Mouse (Mus musculus) lung, embryonic 16.5 days (tissue): Measurements from ENCODE around the gene Rap2a. TPM values are rescaled to one million over a fixed set of nuclear protein-coding genes. Genes with fewer than 3 reads are reported as not detected.
A peak's percentile ranks its signal among the peaks of the same experiment; 100 is the strongest.

Source experiments
- ATAC-seq: fragments of 200-750 bp; cut with Nextera tagmentation; 2 replicates; pipeline ENCODE4 v1.8.0; 2017; ENCODE audit warnings: low read depth, mild to moderate bottlenecking, moderate library complexity
- H3K27ac ChIP-seq: fragments of 300-500 bp; sonication (generic); 2 replicates; pipeline ENCODE4 v1.5.1; 2014; ENCODE audit warnings: mild to moderate bottlenecking, control low read depth, low read length
- H3K27me3 ChIP-seq: fragments of 300-500 bp; sonication (generic); 2 replicates; pipeline ENCODE4 v1.6.1; 2014; ENCODE audit warnings: low read depth, low read length, mixed read lengths; ENCODE audit not compliant: control insufficient read depth, insufficient read depth
- H3K36me3 ChIP-seq: fragments of 300-500 bp; sonication (generic); 2 replicates; pipeline ENCODE4 v1.6.1; 2014; ENCODE audit warnings: low read length; ENCODE audit not compliant: control insufficient read depth, insufficient read depth
- H3K4me1 ChIP-seq: fragments of 300-500 bp; sonication (generic); replicated peaks from 2 replicates; pipeline ENCODE4 v1.6.1; 2014; ENCODE audit warnings: low read length, mixed read lengths; ENCODE audit not compliant: control insufficient read depth, insufficient read depth
- H3K4me2 ChIP-seq: fragments of 300-500 bp; sonication (generic); 2 replicates; pipeline ENCODE4 v1.6.1; 2014; ENCODE audit warnings: low read depth, low read length, control low read depth
- H3K4me3 ChIP-seq: fragments of 300-500 bp; sonication (generic); 2 replicates; pipeline ENCODE4 v1.5.1; 2014; ENCODE audit warnings: mild to moderate bottlenecking, low read length, control low read depth
- H3K9ac ChIP-seq: fragments of 300-500 bp; sonication (generic); 2 replicates; pipeline ENCODE4 v1.6.1; 2014; ENCODE audit warnings: low read length, control low read depth
- H3K9me3 ChIP-seq: fragments of 300-500 bp; sonication (generic); 2 replicates; pipeline ENCODE4 v1.6.1; 2016; ENCODE audit warnings: low read length; ENCODE audit not compliant: control insufficient read depth
- WGBS: fragments of 180-500 bp; shearing (Covaris S2); extraction: QIAGEN DNeasy Blood & Tissue Kit; methylation state at CpG from one replicate; pipeline ENCODE4 v1.1.7; 2014; 5-methylcytosine and 5-hydroxymethylcytosine counted together
- polyA plus RNA-seq: library from polyadenylated mRNA; unstranded; fragments of >200 nt; fragmentation: Nextera tagmentation; extraction: Ambion mirVana; gene quantifications from 2 replicates; pipeline ENCODE4 v1.2.1, GENCODE M21; 2015

The Rap2a gene
- polyA plus RNA-seq, 1 experiment from 2014 or later, result 15.7 TPM

GRCm38 (mm10) chr14:120463938-120464727, 14.1 kb upstream of the Rap2a start:
- Histone ChIP-seq H3K4me3 (no peak overlapping the region), H3K4me1 (no peaks in the 10 kb centered on the region), H3K4me2 (no peak overlapping the region), H3K9ac (no peak overlapping the region), H3K9me3 (no peaks in the 10 kb centered on the region), H3K27ac (no peak overlapping the region), H3K36me3 (no peaks in the 10 kb centered on the region), H3K27me3 (no peaks in the 10 kb centered on the region)
- ATAC-seq, result peak; percentile 80
- 56% methylated on average over 3 of the region's 3 CpGs for WGBS

DNA sequence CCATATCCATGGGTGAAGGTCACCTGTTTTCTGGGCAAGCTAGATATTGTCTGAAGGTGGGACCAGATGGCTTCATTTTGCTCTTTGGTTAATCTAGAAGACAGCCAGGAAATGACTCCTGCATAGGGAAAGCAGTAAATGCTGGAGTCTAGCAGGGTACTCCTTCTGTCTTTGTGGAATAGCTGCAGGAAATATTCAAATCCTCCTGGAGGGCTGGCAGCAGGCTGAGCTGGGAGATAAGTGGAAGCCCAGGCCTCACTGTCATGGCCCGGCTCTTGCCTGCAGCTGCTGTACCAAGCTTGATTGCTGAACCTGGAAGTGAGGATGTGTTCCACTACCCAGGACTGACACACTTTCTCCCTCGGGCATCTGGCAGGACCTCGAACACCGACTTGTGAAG, 11.4 kb upstream of the Rap2a start:
- Histone ChIP-seq H3K9me3 (no peaks in the 10 kb centered on the region), H3K4me2 (no peak overlapping the region), H3K36me3 (no peaks in the 10 kb centered on the region), H3K4me1 (no peaks in the 10 kb centered on the region), H3K27me3 (no peaks in the 10 kb centered on the region), H3K27ac (no peak overlapping the region), H3K9ac (no peak overlapping the region), H3K4me3 (no peak overlapping the region)
- 80% methylated on average over 4 of the region's 4 CpGs for WGBS
- no peak for ATAC-seq

DNA sequence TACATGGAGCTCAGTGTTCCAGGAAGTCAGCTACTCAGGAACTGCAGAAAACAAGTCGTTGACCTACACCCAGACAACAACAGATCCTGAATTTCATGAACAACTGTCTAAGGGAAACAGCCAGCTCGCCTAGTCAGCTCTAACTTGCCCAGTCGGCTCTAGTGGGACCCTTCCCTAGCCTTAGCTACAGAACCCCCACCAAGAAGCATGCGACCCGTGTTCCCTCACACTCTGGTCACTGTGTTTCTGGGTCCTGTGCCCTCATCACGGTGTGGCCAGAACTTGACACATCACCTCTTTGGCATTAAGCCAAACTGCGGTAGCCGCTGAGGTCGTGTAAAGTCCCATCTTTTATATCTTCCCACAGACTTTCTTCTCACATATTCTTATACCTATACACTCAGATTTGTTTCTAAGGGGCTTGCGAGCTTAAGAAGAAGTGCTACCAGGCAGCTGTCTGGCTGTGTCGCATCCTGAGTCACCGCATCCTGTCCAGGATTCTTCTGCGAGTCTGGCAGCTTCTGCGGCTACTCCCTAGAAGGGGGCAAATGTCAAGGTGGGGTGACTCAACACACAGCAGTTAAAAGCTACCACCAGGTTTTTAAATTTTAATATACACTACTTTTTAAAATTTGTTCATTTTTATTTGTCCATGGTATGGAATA, 9.0 kb upstream of the Rap2a start:
- no peak overlapping the region for H3K27ac ChIP-seq
- 75% methylated on average over 14 of the region's 14 CpGs for WGBS
- ATAC-seq, result no peak
- H3K9me3 ChIP-seq, result no peaks in the 10 kb centered on the region
- H3K27me3 ChIP-seq, result no peaks in the 10 kb centered on the region
- H3K4me3 ChIP-seq, result no peak overlapping the region
- H3K36me3 ChIP-seq, result no peaks in the 10 kb centered on the region
- H3K4me2 ChIP-seq, result no peak overlapping the region
- no peak overlapping the region for H3K9ac ChIP-seq
- no peaks in the 10 kb centered on the region for H3K4me1 ChIP-seq

DNA sequence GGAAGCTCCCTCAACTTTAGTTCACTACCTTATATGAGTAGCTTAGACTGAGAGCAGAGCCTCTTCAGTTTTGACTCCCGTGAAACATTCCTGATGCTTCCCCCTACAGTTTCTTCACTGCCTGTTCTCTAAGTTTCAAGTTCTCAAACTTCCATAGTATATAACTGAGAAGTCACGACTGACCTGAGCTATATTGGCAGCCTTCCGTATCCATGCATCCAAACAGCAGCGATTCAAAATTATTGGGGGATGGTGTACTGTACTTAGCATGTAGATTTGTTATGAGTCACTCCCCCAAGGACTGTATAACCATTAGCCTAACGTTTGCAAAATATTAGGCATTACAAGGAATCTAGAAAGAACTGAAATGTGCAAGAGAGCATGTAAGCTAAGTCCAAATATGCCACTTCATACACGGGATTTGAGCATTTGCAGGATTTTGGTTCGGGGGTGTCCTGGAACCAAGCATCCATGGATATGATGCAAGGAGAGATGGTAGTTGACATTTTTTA, 2.0 kb upstream of the Rap2a start:
- peak overlapping the region; percentile 74 for H3K4me2 ChIP-seq
- no peaks in the 10 kb centered on the region; the same call in 1 of the 2 replicates for H3K36me3 ChIP-seq
- 53% methylated on average over 7 of the region's 7 CpGs for WGBS
- no peak overlapping the region for H3K9ac ChIP-seq
- H3K9me3 ChIP-seq, result no peaks in the 10 kb centered on the region
- peaks cover 15% of the 10 kb centered on the region for H3K4me1 ChIP-seq
- H3K4me3 ChIP-seq, result no peak overlapping the region; the same call in 1 of the 2 replicates
- H3K27me3 ChIP-seq, result no peaks in the 10 kb centered on the region
- no peak overlapping the region for H3K27ac ChIP-seq
- no peak for ATAC-seq

DNA sequence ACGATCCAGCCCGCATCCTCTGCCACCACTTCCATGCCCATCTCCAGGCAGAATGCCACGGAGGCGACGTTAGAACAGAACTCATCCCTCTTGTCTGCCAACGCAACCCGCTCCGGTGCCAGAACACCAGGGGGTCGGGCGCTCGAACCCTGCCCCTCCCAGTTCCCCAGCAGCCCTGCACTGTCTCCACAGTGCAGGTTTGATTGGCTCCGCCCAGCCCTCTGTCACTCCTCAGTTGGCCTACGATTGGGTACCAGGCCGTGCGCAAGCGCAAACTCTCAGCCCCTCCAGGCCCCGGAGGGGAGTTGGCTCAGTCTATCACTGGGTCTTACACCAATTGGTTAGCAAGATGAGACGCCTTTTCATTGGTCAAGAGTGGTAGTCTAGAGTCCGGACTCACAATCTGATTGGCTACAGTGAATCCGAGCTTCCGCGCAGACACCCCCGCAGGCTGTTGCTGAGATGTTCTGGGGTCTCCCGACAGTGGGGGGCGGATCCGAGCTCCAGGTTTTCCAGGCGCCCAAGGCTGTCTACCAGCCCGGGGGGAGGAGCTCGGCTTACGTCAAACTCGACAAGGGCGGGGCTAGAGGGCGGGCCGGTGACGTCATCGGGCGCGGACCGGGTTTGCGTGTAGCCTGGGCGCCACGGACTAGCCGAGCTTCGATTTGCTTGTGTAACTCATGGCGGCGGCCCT, 809 bp upstream of the Rap2a start:
- ATAC-seq, result peak; percentile 92
- peak overlapping the region; percentile 76 for H3K4me3 ChIP-seq
- peak overlapping the region; percentile 98 for H3K27ac ChIP-seq
- H3K9ac ChIP-seq, result peak overlapping the region; percentile 86
- H3K4me1 ChIP-seq, result peaks cover 17% of the 10 kb centered on the region
- H3K36me3 ChIP-seq, result peaks cover 7% of the 10 kb centered on the region
- no peaks in the 10 kb centered on the region for H3K27me3 ChIP-seq
- H3K4me2 ChIP-seq, result peak overlapping the region; percentile 74
- H3K9me3 ChIP-seq, result peaks cover 3% of the 10 kb centered on the region; the same call in 1 of the 2 replicates
- 0% methylated on average over 46 of the region's 46 CpGs for WGBS

DNA sequence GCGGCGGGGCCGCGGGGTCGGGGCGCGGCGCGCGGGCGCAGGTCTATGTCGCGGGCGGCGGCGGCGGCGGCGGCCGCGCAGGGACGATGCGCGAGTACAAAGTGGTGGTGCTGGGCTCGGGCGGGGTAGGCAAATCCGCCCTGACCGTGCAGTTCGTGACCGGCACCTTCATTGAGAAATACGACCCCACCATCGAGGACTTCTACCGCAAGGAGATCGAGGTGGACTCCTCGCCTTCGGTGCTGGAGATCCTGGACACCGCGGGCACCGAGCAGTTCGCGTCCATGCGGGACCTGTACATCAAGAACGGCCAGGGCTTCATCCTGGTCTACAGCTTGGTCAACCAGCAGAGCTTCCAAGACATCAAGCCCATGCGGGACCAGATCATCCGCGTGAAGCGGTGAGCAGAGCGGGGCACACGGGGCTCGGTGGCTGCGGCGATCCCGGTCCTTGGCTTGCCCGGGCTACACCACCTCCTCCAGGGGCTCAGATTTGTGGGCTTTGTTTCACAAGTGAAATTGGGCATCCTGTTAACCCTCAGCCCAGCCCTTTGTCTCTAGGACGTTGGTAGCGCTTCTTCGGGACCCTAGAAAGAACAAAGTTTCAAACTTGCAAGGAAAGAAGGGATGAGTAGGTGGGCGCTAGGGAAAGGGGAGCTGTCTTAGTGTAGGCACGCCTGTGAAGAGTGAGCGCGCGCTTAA, 547 bp downstream of the Rap2a start:
- H3K4me2 ChIP-seq, result peak overlapping the region; percentile 73
- H3K4me1 ChIP-seq, result peaks cover 19% of the 10 kb centered on the region
- no peaks in the 10 kb centered on the region for H3K27me3 ChIP-seq
- H3K36me3 ChIP-seq, result peaks cover 8% of the 10 kb centered on the region
- H3K27ac ChIP-seq, result peak overlapping the region; percentile 98
- 0% methylated on average over 61 of the region's 62 CpGs for WGBS
- ATAC-seq, result peak; percentile 10
- H3K9ac ChIP-seq, result peak overlapping the region; percentile 85
- H3K4me3 ChIP-seq, result peak overlapping the region; percentile 76
- peaks cover 3% of the 10 kb centered on the region; the same call in 1 of the 2 replicates for H3K9me3 ChIP-seq

DNA sequence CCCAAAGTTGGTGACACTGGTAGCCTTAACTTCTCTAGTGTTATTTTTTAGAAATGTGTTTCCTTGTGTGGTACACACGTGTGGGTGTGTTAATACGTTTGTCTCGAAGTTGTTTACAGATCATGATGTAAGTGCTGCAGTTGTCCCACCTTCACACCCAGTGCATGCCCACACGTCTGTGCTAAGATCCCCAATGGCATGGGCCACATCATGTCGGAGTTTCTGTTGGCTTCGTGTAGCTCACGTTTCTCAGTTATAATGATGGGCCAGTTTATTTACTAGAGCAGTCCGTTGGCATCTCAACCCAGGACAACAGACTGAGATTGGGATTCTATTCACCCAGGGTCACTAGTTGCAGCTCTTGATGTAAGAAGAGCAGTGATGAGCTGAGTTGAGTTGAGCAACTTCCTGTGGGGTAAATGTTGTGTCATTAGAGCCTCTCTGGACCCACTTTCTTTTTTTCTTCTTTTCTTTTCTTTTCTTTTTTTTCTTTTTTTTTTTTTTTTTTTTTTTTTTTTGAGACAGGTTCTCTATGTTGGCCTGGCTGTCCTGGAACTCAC, 2.2 kb downstream of the Rap2a start:
- peak overlapping the region; percentile 30 for H3K4me3 ChIP-seq

GRCm38 (mm10) chr14:120480927-120481326, 2.7 kb downstream of the Rap2a start:
- H3K27ac ChIP-seq, result no peak overlapping the region
- peaks cover 11% of the 10 kb centered on the region for H3K36me3 ChIP-seq
- peak overlapping the region; percentile 73 for H3K4me2 ChIP-seq
- H3K4me1 ChIP-seq, result peaks cover 26% of the 10 kb centered on the region
- no peak overlapping the region for H3K9ac ChIP-seq
- ATAC-seq, result no peak
- 90% methylated on average over 4 of the region's 4 CpGs for WGBS
- H3K4me3 ChIP-seq, result peak overlapping the region; percentile 30
- peaks cover 3% of the 10 kb centered on the region; the same call in 1 of the 2 replicates for H3K9me3 ChIP-seq
- H3K27me3 ChIP-seq, result no peaks in the 10 kb centered on the region

More for the DNA sequence above, 2.2 kb downstream of the Rap2a start:
- Histone ChIP-seq H3K9me3 (peaks cover 3% of the 10 kb centered on the region; the same call in 1 of the 2 replicates), H3K9ac (0 out of 2 replicates have a peak overlapping the region, but pooled peaks have one; percentile 2), H3K4me1 (peaks cover 25% of the 10 kb centered on the region), H3K27me3 (no peaks in the 10 kb centered on the region), H3K36me3 (peaks cover 9% of the 10 kb centered on the region), H3K27ac (no peak overlapping the region), H3K4me2 (peak overlapping the region; percentile 73)
- no peak for ATAC-seq
- whole genome bisulfite sequencing, result 55% methylated on average over 8 of the region's 8 CpGs
